Mouse (Mus musculus): ENCODE measurements around the gene B3gnt4.

DNA sequence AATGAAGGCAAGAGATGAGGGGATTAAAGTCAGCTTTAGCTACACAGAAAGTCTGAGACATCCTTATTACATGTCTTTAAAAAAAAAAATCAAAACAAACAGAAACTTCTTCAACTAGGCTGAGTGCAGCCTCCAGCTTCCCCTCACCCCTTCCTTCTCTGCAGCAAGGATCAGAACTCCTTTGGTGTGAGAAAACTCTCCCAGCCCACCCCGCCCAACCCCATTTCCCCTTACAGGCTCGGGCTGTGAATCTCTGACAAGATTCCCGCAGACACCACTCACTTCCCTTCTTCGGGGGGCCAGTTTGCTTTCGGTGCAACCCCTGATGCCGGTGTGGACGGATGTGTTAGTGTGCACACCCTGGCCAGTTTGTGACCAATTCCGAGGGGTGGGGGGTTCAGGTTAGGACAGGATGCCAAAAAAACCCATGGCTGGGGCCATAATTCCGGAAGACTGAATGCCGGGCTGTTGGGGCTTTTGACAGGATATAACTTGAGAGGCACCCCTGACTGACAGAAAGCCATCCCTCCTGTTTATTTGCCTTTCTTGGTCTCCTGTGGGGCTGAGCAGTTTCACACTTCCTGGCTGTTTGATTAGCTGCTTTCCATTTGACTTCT lies 39.4 kb upstream of the B3gnt4 start:
- no peak for TF ChIP-seq CTCF (IDR thresholded peaks at IDR 0.05; ENCODE audit: control insufficient read depth, insufficient read depth, insufficient replicate concordance, low read depth, low read length)
- no peak for TF ChIP-seq POLR2A (IDR thresholded peaks at IDR 0.05; ENCODE audit: control insufficient read depth, low read depth, low read length)

All from testis, adult 2 months (tissue).